Mouse (Mus musculus): ENCODE measurements around the gene Obox2. TPM values are rescaled to one million over a fixed set of nuclear protein-coding genes. Genes with fewer than 3 reads are reported as not detected.
"Not testable (repeated sequence)": the region's sequence is repeated elsewhere in the genome, so short reads cannot be mapped to it uniquely, and the experiment has no call there.

The Obox2 gene
- total RNA-seq (2021) = not detected

DNA sequence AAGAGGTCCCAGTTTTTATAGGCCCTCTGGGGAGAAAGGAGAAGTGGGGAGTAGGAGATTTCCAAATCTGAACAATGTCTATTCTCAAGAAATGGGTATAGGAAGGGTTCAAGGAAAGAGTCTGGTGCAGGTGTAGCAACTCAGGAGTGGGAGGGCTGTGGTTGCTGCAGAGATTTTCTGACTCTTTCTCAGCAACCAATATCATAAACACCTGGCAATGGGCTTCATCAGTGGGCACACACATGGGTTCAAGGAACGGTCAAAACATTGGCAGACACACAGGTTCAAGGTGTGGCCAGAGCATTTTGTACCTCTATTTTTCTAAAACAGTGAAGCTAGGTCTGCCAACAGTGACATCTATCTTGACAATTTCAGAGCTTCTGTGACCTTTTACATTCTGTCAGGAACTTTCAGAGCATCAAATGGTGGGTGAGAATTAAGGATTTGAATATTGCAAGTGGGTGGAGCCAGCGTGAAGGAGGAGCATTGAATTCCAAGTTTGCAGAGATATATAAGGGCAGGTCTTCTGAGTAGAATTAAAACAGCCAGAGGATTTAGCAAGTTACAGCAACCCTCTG is at the start of gene Obox2, which contains the start of gene Obox1:
Gene Obox2 (plus strand): TSS at position 301 of the 578 bp plus-strand sequence.
Gene Obox1 (plus strand): TSS at position 528 of the 578 bp plus-strand sequence.
- intact Hi-C loops (cut with DNase I) = not testable (repeated sequence)

DNA sequence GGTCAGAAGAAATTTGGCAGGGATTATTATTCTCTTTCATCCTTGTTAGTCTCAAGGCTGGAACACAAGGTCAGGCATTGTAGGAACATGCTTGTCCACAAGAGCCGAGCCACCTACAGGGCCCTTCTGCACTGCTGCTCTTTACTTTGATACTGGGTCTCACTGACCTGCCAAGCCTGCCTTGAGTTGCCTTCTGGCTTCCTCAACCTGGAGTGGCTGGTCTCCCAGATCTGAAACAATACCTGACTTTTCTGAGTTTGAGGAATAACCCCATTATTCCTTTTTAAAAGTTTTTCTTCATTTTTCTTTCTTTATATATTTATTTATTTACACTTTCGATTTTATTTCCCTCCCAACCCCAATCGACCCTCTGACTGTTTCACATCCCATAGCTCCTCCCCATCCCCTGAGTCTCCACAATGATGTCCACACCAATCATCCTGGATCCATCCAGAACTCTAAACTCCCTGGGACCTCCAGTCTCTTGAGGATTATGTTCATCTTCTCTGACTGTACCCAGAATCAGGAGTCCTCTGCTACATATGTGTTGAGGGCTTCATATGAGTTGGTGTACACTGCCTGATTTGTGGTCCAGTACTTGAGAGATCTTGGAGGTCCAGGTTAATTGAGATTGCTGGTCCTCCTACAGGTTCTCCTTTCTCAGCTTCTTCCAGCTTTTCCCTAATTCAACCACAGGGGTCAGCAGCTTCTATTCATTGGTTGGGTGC is 10.8 kb downstream of the Obox2 start:
- DNase-seq; intact Hi-C loops (cut with DNase I): not testable (repeated sequence)

More for the DNA sequence above, at the start of gene Obox2, which contains the start of gene Obox1:
- not testable (repeated sequence) for DNase-seq

DNA sequence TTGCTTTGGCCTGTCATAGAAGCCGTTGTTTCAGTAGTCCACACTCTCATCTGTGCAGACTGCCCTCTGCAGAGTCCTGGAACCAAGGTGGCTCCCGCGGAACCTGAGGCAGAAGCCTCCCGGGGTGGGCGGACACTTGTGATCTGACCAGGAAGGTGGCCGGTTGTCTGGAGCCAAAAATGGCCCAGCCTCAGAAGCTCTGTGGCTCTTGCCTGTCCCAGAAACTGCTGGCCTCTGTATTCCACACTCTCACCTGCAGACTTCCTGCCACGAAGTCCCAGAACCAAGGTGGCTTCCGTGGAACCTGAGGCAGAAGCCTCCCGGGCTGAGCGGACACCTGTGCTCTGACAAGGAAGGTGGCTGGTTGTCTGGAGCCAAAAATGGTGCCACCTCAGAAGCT is 18.3 kb downstream of the Obox2 start:
- DNase-seq; intact Hi-C loops (cut with DNase I): not testable (repeated sequence)

DNA sequence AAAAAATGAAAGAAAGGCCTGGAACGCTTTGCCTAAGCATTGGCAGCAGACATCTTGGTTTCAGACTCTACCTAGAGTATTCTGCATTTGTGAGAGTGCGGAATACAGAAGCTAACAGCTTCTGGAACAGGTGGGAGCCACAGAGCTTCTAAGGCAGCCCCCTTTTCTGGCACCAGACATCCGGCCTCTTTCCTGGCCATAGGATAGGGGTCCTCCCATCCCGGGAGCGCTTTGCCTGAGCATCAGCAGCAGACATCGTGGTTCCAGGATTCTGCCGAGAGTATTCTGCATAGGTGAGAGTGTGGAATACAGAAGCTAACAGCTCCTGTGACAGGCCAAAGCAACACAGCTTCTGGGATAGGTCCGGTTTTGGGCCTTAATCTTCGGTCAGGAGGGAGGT is 29.5 kb downstream of the Obox2 start:
- intact Hi-C loops (cut with DNase I); DNase-seq: not testable (repeated sequence)

DNA sequence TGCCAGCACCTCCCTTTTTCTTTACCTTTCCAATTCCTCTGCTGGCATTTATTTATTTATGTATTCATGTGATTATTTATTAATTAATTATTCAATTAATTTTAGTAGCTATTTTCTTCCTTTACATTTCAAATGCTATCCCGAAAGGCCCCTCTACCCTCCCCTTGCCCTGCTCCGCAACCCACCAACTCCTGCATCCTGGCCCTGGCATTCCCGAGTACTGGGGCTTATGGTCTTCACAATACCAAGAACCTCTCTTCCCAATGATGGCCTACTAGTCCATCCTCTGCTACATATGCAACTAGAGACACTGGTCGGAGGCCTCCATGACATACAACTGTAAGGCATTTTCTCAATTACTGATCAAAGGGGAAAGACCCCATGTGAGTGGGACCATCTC is 37.0 kb downstream of the Obox2 start:
- DNase-seq; intact Hi-C loops (cut with DNase I): not testable (repeated sequence)

Other genes starting within 250 kb of the Obox2 start
- gene Obox1, start 227 bp downstream of the Obox2 start, total RNA-seq (2021) = not detected